Mouse (Mus musculus): ENCODE data around the gene Bbs9. TPM values are rescaled to one million over a fixed set of nuclear protein-coding genes. Genes with fewer than 3 reads are reported as not detected.
A peak's percentile ranks its signal among the peaks of the same experiment; 100 is the strongest.
"Not testable (repeated sequence)": the region's sequence is repeated elsewhere in the genome, so short reads cannot be mapped to it uniquely, and the experiment has no call there.

Gene Bbs9
- polyA plus RNA-seq, 1 experiment from 2014 or later = 17.4 TPM

DNA sequence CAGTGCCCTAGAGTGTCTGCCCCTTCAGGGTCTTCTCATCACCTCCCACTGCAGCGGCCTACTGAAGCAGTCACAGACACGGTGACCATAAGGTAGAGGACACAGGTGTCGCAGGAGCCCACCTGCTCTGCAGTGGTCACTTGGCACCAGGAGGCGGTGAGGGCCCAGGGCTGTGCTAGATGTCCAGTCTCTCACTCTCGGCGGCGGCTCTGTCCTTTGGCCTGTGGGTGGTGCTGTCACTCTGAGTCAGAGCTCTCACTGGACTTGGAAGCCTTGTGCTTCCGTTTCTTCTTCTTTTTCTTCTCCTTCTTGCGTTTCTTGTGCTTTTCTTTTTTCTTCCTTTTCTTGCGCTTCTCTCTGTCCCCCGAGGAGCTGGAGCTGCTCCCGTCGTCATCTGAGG, 27.1 kb upstream of the Bbs9 start:
- Histone ChIP-seq H3K27ac (replicated peaks) (no peak overlapping the region), H3K4me2 (no peak overlapping the region), H3K9me3 (replicated peaks) (no peaks in the 10 kb centered on the region), H3K27me3 (replicated peaks) (no peaks in the 10 kb centered on the region), H3K36me3 (peaks cover 79% of the 10 kb centered on the region), H3K9ac (replicated peaks) (no peak overlapping the region), H3K4me1 (no peaks in the 10 kb centered on the region), H3K4me3 (replicated peaks) (no peak overlapping the region)
- ATAC-seq (ENCODE audit: low FRiP score) = no peak
- 90% methylated on average over 13 of the region's 13 CpGs for WGBS

DNA sequence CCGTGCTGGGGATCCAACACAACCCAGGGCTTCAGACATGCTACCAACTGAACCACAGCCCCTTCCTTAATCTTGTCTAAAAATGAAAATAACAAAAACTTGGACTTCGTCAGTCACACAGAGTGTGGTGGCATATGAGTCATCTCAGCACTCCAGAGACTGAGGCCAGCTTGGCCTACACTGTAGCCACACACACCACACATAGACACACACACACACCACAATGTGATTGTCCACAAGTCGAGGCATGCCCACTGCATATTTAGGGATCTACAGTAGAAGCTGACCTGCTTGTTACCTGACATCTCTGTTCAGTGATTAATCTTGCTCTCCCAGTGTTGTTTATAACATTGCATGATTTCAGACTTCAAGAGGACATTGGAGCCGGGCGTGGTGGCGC, 26.3 kb upstream of the Bbs9 start:
- Histone ChIP-seq H3K9me3 (replicated peaks) (no peaks in the 10 kb centered on the region), H3K4me2 (no peak overlapping the region), H3K9ac (replicated peaks) (no peak overlapping the region), H3K4me3 (replicated peaks) (no peak overlapping the region), H3K4me1 (no peaks in the 10 kb centered on the region), H3K36me3 (peaks cover 84% of the 10 kb centered on the region), H3K27ac (replicated peaks) (no peak overlapping the region), H3K27me3 (replicated peaks) (no peaks in the 10 kb centered on the region)
- no peak for ATAC-seq (ENCODE audit: low FRiP score)
- 93% methylated on average over 6 of the region's 6 CpGs for WGBS

DNA sequence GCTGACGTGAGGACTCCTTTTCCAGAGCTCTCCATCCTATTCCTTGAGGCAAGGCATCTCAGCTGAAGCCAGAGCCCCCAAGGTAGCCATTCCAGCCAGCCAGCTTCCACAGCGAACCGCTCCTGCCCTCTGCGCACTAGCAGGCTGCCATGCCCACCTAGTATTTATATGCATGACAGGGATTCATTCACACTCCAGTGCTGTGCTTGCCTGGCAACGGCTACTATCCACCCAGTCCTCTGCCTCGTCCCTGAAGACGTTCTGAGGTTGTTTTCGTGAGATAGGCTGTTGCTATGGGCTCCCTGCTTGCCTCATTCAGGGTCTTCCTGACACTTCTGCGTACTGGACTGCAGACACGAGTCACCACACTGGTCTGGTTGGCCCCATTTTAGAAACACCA, 22.8 kb upstream of the Bbs9 start:
- ATAC-seq (ENCODE audit: low FRiP score) = no peak
- H3K4me3 ChIP-seq (replicated peaks) = no peak overlapping the region
- H3K27me3 ChIP-seq (replicated peaks) = no peaks in the 10 kb centered on the region
- no peaks in the 10 kb centered on the region for H3K9me3 ChIP-seq (replicated peaks)
- no peak overlapping the region for H3K27ac ChIP-seq (replicated peaks)
- WGBS = 84% methylated on average over 10 of the region's 10 CpGs
- peaks cover 93% of the 10 kb centered on the region for H3K36me3 ChIP-seq
- no peak overlapping the region for H3K4me2 ChIP-seq
- no peak overlapping the region for H3K9ac ChIP-seq (replicated peaks)
- no peaks in the 10 kb centered on the region for H3K4me1 ChIP-seq

DNA sequence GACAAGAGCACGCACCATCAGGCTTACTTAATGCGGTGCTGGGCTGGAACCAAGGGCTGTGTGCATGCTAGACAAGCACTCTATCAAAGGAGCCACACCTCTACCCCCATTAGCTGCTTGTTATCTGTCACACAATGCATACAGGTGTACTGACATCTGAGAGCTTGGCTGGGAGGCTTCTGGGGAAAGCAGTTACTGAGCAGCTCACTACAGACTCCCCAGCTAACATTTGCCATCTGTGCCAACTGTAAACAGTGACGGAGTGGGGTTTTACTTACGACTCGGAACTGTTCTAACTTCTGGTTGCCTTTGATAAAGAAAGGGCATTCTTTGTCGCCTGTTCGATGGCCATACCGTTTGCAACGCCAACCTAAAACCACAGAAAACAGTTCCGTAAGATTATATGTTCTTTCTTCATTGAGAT, 22.0 kb upstream of the Bbs9 start:
- no peak overlapping the region for H3K4me3 ChIP-seq (replicated peaks)
- H3K27ac ChIP-seq (replicated peaks) = no peak overlapping the region
- H3K27me3 ChIP-seq (replicated peaks) = no peaks in the 10 kb centered on the region
- no peak overlapping the region for H3K4me2 ChIP-seq
- no peak overlapping the region for H3K9ac ChIP-seq (replicated peaks)
- WGBS = 94% methylated on average over 10 of the region's 10 CpGs
- no peak for ATAC-seq (ENCODE audit: low FRiP score)
- H3K36me3 ChIP-seq = peaks cover 86% of the 10 kb centered on the region
- no peaks in the 10 kb centered on the region for H3K9me3 ChIP-seq (replicated peaks)
- H3K4me1 ChIP-seq = no peaks in the 10 kb centered on the region

DNA sequence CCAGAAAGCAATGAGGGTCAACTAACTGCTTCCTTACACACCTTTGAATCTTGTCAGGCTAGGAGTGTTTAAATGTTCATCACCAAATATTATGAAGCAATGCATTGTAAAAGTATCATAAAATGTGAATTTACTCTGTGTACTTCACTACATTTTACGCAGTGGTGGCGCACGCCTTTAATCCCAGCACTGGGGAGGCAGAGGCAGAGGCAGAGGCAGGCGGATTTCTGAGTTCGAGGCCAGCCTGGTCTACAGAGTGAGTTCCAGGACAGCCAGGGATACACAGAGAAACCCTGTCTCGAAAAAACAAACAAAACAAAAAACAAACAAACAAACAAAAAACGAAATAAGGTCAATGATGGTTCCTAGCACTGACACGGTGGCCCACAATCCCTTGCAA, 21.5 kb upstream of the Bbs9 start, which contains the start of gene Gm17545:
Gene Gm17545, plus strand, starts transcription at position 301 of the 400 bp plus-strand sequence.
- not testable (repeated sequence) for H3K4me2 ChIP-seq; ATAC-seq (ENCODE audit: low FRiP score)

DNA sequence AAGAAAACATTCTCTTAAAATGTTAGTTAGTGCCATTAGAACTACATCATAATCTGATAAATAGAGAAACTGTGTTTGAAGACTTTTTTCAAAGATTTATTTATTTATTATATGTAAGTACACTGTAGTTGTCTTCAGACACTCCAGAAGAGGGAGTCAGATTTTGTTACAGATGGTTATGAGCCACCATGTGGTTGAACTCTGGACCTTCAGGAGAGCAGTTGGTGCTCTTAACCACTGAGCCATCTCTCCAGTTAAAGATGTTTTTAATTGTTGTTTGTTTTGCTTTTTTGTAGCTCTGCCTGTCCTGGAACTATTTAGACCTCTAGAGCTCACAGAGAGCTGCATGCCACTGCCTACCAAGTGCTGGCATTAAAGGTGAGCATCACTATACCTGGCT, 20.5 kb upstream of the Bbs9 start:
- no peak overlapping the region for H3K4me3 ChIP-seq (replicated peaks)
- H3K4me2 ChIP-seq = no peak overlapping the region
- no peaks in the 10 kb centered on the region for H3K27me3 ChIP-seq (replicated peaks)
- ATAC-seq (ENCODE audit: low FRiP score) = no peak
- peaks cover 73% of the 10 kb centered on the region for H3K36me3 ChIP-seq
- H3K9ac ChIP-seq (replicated peaks) = no peak overlapping the region
- H3K4me1 ChIP-seq = no peaks in the 10 kb centered on the region
- H3K9me3 ChIP-seq (replicated peaks) = no peaks in the 10 kb centered on the region
- no peak overlapping the region for H3K27ac ChIP-seq (replicated peaks)

More for the DNA sequence above, 21.5 kb upstream of the Bbs9 start, which contains the start of gene Gm17545:
- H3K27ac ChIP-seq (replicated peaks); H3K27me3 ChIP-seq (replicated peaks); H3K9me3 ChIP-seq (replicated peaks); H3K9ac ChIP-seq (replicated peaks); H3K4me1 ChIP-seq; H3K4me3 ChIP-seq (replicated peaks): not testable (repeated sequence)
- 95% methylated on average over 8 of the region's 8 CpGs for WGBS
- peaks cover 82% of the 10 kb centered on the region for H3K36me3 ChIP-seq

DNA sequence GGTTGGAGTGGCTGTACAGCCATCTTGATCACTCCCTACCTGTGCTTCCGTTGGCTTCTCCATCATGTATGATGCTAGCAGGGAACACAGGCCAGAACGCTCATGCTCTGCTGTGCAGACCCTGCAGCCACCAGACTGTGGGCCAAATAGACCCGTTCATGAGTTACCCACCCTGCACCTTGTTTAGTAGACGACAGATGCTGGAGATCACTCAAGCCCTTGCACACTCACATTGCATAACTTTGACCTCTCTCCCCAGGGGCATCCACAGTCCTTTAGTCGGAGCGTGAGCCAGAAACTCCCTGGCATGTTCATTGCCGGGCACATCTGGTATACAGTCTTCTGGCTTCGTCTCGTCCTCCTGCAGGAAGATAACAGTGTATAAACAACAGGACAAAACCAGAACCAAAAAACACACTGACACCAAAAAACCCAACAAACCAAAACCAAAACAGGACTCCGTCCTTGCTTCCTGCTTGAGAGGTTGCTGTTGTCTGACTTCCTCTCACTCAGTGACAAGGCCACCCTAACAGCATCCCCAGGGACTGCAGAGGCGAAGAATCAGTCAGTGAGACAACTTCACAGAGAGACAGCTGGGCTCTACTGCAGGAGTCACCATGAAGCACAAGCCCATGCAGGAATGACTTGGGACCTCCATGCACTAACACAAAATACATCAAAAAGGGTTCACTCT, 18.2 kb upstream of the Bbs9 start:
- H3K4me3 ChIP-seq (replicated peaks) = no peak overlapping the region
- no peaks in the 10 kb centered on the region for H3K9me3 ChIP-seq (replicated peaks)
- no peaks in the 10 kb centered on the region for H3K27me3 ChIP-seq (replicated peaks)
- H3K4me1 ChIP-seq = no peaks in the 10 kb centered on the region
- H3K36me3 ChIP-seq = peaks cover 65% of the 10 kb centered on the region
- H3K27ac ChIP-seq (replicated peaks) = no peak overlapping the region
- H3K9ac ChIP-seq (replicated peaks) = no peak overlapping the region
- H3K4me2 ChIP-seq = no peak overlapping the region
- no peak for ATAC-seq (ENCODE audit: low FRiP score)
- WGBS = 87% methylated on average over 11 of the region's 11 CpGs

DNA sequence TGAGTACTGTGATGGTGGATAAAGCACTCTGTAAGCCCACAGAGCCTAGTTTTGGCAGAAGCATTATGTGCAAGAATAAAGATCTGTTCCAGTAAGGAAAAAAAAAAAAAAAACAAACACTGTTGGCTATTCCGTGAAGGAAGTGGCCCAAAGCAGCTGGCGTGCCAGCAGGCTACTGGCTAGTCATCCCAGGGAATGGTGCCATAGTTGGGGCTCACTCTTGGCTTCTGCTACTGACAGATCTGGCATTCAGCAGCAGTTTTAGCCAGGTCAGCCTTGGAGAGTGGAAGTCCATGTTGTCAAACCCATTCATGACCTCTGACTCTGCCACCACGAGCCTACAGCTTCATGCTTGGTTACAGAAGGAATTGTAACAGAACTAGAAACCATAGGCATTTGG, 13.6 kb upstream of the Bbs9 start:
- H3K4me2 ChIP-seq = no peak overlapping the region
- H3K27me3 ChIP-seq (replicated peaks) = no peaks in the 10 kb centered on the region
- H3K36me3 ChIP-seq = peaks cover 33% of the 10 kb centered on the region
- H3K27ac ChIP-seq (replicated peaks) = no peak overlapping the region
- no peak for ATAC-seq (ENCODE audit: low FRiP score)
- 82% methylated on average over 3 of the region's 3 CpGs for WGBS
- H3K4me1 ChIP-seq = peaks cover 12% of the 10 kb centered on the region
- H3K9me3 ChIP-seq (replicated peaks) = no peaks in the 10 kb centered on the region
- H3K9ac ChIP-seq (replicated peaks) = no peak overlapping the region
- no peak overlapping the region for H3K4me3 ChIP-seq (replicated peaks)

DNA sequence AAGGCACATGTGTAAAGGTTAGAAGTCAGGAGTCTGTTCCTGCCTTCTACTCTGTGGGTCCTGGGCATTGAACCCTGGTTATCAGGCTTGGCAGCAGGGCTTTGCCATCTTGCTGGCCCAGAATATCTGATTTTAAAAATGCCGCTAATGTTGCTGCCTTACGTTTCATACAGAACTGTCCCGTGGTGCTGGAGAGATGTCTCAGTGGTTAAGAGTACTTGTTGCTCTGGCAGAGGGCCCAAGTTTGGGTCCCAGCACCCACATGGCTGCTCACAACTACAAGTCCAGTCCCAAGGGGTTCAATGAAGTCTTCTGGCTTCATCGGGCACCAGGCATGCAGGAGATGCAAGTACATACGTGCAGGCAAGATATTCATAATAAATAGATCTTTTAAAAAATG, 9.3 kb upstream of the Bbs9 start:
- peaks cover 19% of the 10 kb centered on the region for H3K36me3 ChIP-seq
- no peak for ATAC-seq (ENCODE audit: low FRiP score)
- no peaks in the 10 kb centered on the region for H3K27me3 ChIP-seq (replicated peaks)
- no peak overlapping the region for H3K4me3 ChIP-seq (replicated peaks)
- WGBS = 97% methylated on average over 5 of the region's 5 CpGs
- no peak overlapping the region for H3K9ac ChIP-seq (replicated peaks)
- H3K4me2 ChIP-seq = no peak overlapping the region
- peaks cover 12% of the 10 kb centered on the region for H3K4me1 ChIP-seq
- no peak overlapping the region for H3K27ac ChIP-seq (replicated peaks)
- no peaks in the 10 kb centered on the region for H3K9me3 ChIP-seq (replicated peaks)

DNA sequence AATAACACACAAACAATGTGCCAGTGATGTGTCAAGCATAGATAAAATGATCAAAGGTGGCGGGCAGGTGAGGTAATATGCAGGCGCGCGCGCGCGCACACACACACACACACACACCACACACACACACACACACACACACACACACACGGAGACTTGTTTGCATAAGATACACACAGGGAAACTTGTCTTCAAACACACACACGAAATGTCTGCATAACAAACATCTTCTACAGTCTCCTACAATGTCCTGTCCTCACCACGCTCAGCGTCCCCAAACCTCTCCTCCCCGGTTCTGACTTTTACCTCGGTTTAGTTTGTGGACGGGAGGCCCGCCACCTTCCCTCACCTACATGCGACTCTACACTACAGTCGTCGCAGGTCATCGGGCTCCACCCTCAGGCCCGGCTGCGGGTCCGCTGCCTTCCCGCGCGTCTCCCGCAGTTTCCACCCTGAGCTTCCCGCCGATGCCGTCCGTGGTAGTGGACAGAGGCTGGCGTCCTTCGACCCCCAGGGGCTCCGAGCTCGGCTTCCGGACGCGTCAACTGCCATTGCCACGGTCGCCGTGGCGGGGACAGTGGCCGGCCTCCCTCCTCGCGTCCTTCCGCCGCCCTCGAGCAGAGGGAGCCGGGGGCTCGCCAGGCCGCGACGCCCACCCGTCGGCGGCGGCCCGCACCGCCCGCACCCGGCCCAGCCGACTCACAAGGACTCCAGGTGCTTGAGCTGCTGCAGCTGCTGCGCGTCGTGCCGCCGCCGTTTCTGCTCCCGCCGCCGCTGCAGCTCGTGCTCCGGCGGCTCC, 7.9 kb upstream of the Bbs9 start:
- ATAC-seq (ENCODE audit: low FRiP score) = peak; percentile 61
- WGBS = under 1% methylated on average over 64 of the region's 73 CpGs
- Histone ChIP-seq H3K9ac (replicated peaks) (peak overlapping the region; percentile 72), H3K27ac (replicated peaks) (peak overlapping the region; percentile 93), H3K36me3 (peaks cover 13% of the 10 kb centered on the region; the same call in 1 of the 2 replicates), H3K4me1 (peaks cover 12% of the 10 kb centered on the region), H3K4me2 (peak overlapping the region; percentile 61), H3K9me3 (replicated peaks) (no peaks in the 10 kb centered on the region), H3K27me3 (replicated peaks) (no peaks in the 10 kb centered on the region), H3K4me3 (replicated peaks) (peak overlapping the region; percentile 61)

DNA sequence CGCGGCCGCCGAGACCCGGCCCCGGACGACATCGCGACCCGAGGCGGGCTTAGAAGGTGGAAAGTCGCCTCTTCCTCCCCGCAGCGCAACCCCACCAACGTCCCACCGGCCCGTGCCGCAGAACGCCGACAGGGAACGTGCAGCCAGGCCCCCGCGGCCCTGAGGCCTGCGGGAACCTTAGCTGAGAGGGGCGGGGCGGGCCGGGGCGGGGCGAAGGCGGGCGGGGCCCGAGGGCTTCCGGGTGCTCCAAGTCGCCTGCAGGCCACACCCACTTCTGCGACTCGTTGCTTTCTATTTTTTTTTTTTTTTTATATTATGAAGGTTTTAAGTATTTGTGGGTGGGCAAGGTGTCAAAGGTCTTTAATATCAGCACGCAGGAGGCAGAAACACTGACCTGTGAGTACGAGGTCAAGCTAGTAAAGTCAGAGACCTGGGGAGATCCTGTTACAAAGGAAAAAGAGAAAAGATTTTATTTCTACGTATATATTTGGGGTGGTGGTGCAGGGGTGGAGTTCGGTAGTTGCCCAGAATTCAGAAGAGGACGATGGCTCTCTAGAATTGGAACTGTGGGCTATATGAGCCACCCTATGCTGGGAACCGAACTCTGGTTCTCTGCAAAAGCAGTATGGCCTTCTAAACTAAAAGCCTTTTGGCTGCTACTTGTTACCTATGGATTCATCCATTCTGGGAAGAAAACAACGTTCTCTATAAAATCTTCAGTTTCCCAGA, 7.2 kb upstream of the Bbs9 start:
- ATAC-seq (ENCODE audit: low FRiP score) = peak; percentile 91
- peak overlapping the region; percentile 93 for H3K27ac ChIP-seq (replicated peaks)
- peak overlapping the region; percentile 72 for H3K9ac ChIP-seq (replicated peaks)
- peak overlapping the region; percentile 61 for H3K4me2 ChIP-seq
- H3K36me3 ChIP-seq = peaks cover 13% of the 10 kb centered on the region; the same call in 1 of the 2 replicates
- H3K27me3 ChIP-seq (replicated peaks) = no peaks in the 10 kb centered on the region
- WGBS = 3% methylated on average over 43 of the region's 43 CpGs
- peak overlapping the region; percentile 61 for H3K4me3 ChIP-seq (replicated peaks)
- peaks cover 12% of the 10 kb centered on the region for H3K4me1 ChIP-seq
- H3K9me3 ChIP-seq (replicated peaks) = no peaks in the 10 kb centered on the region
